Mouse (Mus musculus) midbrain, postnatal 0 days (tissue): ENCODE data around the gene Dapk1. TPM values are rescaled to one million over a fixed set of nuclear protein-coding genes. Genes with fewer than 3 reads are reported as not detected.

Experiments
- ATAC-seq: fragments of 200-750 bp; cut with Nextera tagmentation; 2 replicates; pipeline ENCODE4 v1.8.0; 2017; ENCODE audit warnings: moderate number of reproducible peaks, mild to moderate bottlenecking, moderate TSS enrichment, moderate library complexity; ENCODE audit not compliant: low FRiP score
- DNase-seq: peaks from one replicate; pipeline ENCODE4 v3.0.0-alpha.2; 2015; ENCODE audit warnings: low spot score
- H3K27ac ChIP-seq: fragments of 300-500 bp; sonication (generic); 2 replicates; pipeline ENCODE4 v1.5.1; 2014; ENCODE audit warnings: low read depth, mild to moderate bottlenecking, low read length, mixed read lengths
- H3K27me3 ChIP-seq: fragments of 300-500 bp; sonication (generic); 2 replicates; pipeline ENCODE4 v1.6.1; 2014; ENCODE audit warnings: low read length, control low read depth, mixed read lengths; ENCODE audit not compliant: insufficient read depth
- H3K36me3 ChIP-seq: fragments of 300-500 bp; sonication (generic); 2 replicates; pipeline ENCODE4 v1.6.1; 2014; ENCODE audit warnings: low read length, control low read depth, mixed read lengths; ENCODE audit not compliant: insufficient read depth
- H3K4me1 ChIP-seq: fragments of 300-500 bp; sonication (generic); 2 replicates; pipeline ENCODE4 v1.6.1; 2014; ENCODE audit warnings: mild to moderate bottlenecking, control low read depth, antibody characterized with exemption, low read length, mixed read lengths; ENCODE audit not compliant: insufficient read depth
- H3K4me2 ChIP-seq: fragments of 300-500 bp; sonication (generic); 2 replicates; pipeline ENCODE4 v1.6.1; 2014; ENCODE audit warnings: low read depth, mild to moderate bottlenecking, low read length, mixed read lengths; ENCODE audit not compliant: poor library complexity, severe bottlenecking
- H3K4me3 ChIP-seq: fragments of 300-500 bp; sonication (generic); 2 replicates; pipeline ENCODE4 v1.5.1; 2014; ENCODE audit warnings: low read depth, mild to moderate bottlenecking, low read length, moderate library complexity
- H3K9ac ChIP-seq: fragments of 300-500 bp; sonication (generic); replicated peaks from 2 replicates; pipeline ENCODE4 v1.6.1; 2014; ENCODE audit warnings: mild to moderate bottlenecking, low read length, moderate library complexity, mixed read lengths; ENCODE audit not compliant: poor library complexity, severe bottlenecking
- H3K9me3 ChIP-seq: fragments of 300-500 bp; sonication (generic); 2 replicates; pipeline ENCODE4 v1.6.1; 2016; ENCODE audit warnings: low read length, control low read depth
- CTCF ChIP-seq: IDR thresholded peaks from 2 replicates; pipeline ENCODE4 v1.5.1; 2016; ENCODE audit warnings: antibody characterized with exemption, mild to moderate bottlenecking
- WGBS: fragments of 180-500 bp; shearing (Covaris S2); extraction: QIAGEN DNeasy Blood & Tissue Kit; methylation state at CpG from one replicate; pipeline ENCODE4 v1.1.7; 2014; 5-methylcytosine and 5-hydroxymethylcytosine counted together
- polyA plus RNA-seq: library from polyadenylated mRNA; unstranded; fragments of >200 nt; fragmentation: Nextera tagmentation; extraction: Ambion mirVana; gene quantifications from 2 replicates; pipeline ENCODE4 v1.2.1, GENCODE M21; 2015
- total RNA-seq: library from RNA; depleted of rRNA; stranded (reverse); fragments of >200 nt; gene quantifications from 2 replicates; pipeline ENCODE4 v1.2.3, GENCODE M21; 2014; rRNA removed

The Dapk1 gene
- total RNA-seq (68.7 and 68.9 TPM in 2 replicates), polyA plus RNA-seq (27.6 and 28.3 TPM in 2 replicates)

DNA sequence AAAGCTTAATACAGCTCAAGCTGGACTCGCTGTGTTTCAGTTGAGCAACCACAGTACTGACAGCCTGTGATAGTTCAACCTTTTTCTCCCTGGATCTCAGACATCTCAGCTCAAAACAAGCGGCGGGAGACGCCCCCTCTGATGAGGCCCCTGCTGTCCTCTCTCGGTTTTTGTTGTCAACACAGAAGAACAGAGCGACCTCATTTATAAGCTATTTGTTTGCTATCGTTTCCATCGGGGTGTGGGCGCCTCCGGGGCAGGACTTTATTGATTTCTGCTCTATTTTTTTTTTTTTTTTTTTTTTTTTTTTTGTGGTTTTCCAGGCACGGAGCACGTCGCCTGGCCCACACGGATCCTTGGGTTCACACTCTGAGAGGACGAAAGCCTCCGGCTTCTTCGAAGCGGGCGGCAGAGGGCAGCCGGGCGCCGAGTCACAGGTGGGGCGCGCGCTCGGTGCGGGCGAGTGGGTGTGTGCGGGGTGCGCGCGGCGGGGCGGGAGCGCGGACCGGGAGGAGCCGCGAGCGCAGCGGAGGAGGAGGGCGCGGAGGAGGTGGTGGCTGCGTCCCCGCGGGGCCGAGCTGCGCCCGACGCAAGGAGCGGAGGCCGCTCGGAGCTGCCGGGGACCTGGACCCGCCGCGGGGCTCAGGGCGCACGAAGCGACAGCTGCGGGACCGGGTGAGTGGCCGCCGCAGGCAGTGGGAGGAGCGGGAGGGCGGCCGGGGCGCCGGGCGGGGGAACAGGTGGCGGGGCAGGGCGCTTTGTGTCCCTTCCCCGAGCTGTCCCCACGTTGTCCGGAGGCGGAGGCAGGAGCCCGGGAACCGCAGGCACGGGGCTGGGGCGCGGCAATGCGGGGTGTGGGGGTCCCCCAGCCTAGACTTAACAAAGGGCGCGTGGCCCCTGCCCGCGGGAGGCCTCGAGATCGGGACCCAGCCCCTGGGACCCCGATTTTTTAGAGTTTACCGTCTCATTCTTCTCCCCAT lies at the start of gene Dapk1:
Dapk1 (plus strand) TSS at position 512 of the 980 bp plus-strand sequence.
- 2% methylated on average over 57 of the region's 90 CpGs for WGBS
- peak; percentile 67 for TF ChIP-seq CTCF
- peak; percentile 86 for ATAC-seq

GRCm38 (mm10) chr13:60553326-60553725 lies 48.4 kb upstream of the Dapk1 start:
- 74% methylated on average over 3 of the region's 3 CpGs for WGBS
- Histone ChIP-seq H3K4me3 (no peak overlapping the region), H3K36me3 (no peaks in the 10 kb centered on the region)

More for the DNA sequence above, at the start of gene Dapk1:
- Histone ChIP-seq H3K27ac (peak within 1 kb of the TSS; percentile 96), H3K4me3 (peak within 1 kb of the TSS; percentile 93), H3K9me3 (no peaks in the 10 kb centered on the region), H3K9ac (peak within 1 kb of the TSS; percentile 95), H3K4me1 (peaks cover 4% of the 10 kb centered on the region), H3K36me3 (peaks cover 3% of the 10 kb centered on the region; the same call in 1 of the 2 replicates), H3K4me2 (peak within 1 kb of the TSS; percentile 49), H3K27me3 (no peaks in the 10 kb centered on the region)
- DNase-seq = peak; percentile 91

DNA sequence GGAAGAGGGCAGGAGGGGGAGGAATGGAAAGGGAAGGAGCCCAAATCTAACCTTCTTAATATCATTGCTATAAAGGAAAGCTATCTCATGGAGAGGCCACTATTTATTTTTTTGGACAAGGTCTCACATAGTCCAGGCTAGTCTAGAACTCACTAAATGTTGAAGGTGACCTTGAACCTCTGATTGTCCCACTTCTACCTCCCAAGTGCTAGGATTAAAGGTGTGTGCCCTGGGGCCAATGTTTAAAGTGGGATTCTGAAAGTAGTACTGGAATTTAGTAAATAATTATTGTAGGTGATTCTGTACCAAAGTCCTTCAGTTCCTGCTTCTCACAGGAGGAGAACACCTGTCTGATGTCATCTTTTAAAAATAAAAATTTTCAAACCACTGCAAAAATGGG lies 45.3 kb upstream of the Dapk1 start:
- H3K27me3 ChIP-seq = no peaks in the 10 kb centered on the region
- no peaks in the 10 kb centered on the region for H3K9me3 ChIP-seq
- no peak for TF ChIP-seq CTCF
- H3K27ac ChIP-seq = no peak overlapping the region
- H3K4me1 ChIP-seq = no peaks in the 10 kb centered on the region
- no peak for DNase-seq
- no peak for ATAC-seq
- no peaks in the 10 kb centered on the region for H3K36me3 ChIP-seq
- no peak overlapping the region for H3K9ac ChIP-seq
- H3K4me3 ChIP-seq = no peak overlapping the region
- no peak overlapping the region for H3K4me2 ChIP-seq

More at GRCm38 (mm10) chr13:60553326-60553725, 48.4 kb upstream of the Dapk1 start:
- DNase-seq (no peak), ATAC-seq (no peak)
- no peaks in the 10 kb centered on the region for H3K27me3 ChIP-seq
- no peak overlapping the region for H3K27ac ChIP-seq
- H3K4me1 ChIP-seq = no peaks in the 10 kb centered on the region
- no peak overlapping the region for H3K9ac ChIP-seq
- no peaks in the 10 kb centered on the region for H3K9me3 ChIP-seq
- H3K4me2 ChIP-seq = no peak overlapping the region
- no peak for TF ChIP-seq CTCF

- DNase-seq = no peak
- H3K4me1 ChIP-seq = no peaks in the 10 kb centered on the region
Observed at GRCm38 (mm10) chr13:60556911-60557310, 44.8 kb upstream of the Dapk1 start.

DNA sequence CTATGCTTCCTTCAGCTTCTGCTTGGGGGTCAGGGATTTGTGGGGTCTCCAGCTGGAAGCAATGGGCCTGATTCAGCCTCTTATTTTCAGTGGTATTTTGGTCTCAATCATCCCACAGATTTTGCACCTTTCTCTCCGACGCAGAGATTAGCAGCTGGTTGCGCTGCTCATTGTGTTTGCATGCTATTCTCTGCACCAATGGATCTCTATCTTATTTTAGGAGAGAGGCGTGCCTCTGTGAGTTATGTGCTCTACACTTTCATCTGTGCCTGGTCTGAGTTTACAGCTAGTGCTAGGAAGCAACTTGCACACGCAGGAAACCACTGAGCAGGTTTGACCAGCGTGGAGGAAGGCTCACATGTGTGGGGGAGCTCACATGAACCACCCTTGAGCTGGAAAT lies 37.4 kb upstream of the Dapk1 start:
- TF ChIP-seq CTCF = no peak
- no peak for ATAC-seq

More at GRCm38 (mm10) chr13:60556911-60557310, 44.8 kb upstream of the Dapk1 start:
- H3K4me3 ChIP-seq = no peak overlapping the region
- no peaks in the 10 kb centered on the region for H3K36me3 ChIP-seq
- no peaks in the 10 kb centered on the region for H3K27me3 ChIP-seq
- TF ChIP-seq CTCF = no peak
- H3K9ac ChIP-seq = no peak overlapping the region
- ATAC-seq = no peak
- no peaks in the 10 kb centered on the region for H3K9me3 ChIP-seq
- H3K4me2 ChIP-seq = no peak overlapping the region
- no peak overlapping the region for H3K27ac ChIP-seq

GRCm38 (mm10) chr13:60568934-60569548 lies 32.7 kb upstream of the Dapk1 start:
- Histone ChIP-seq H3K4me1 (no peaks in the 10 kb centered on the region), H3K27ac (no peak overlapping the region), H3K9ac (no peak overlapping the region), H3K27me3 (no peaks in the 10 kb centered on the region), H3K9me3 (no peaks in the 10 kb centered on the region), H3K36me3 (no peaks in the 10 kb centered on the region), H3K4me3 (no peak overlapping the region), H3K4me2 (no peak overlapping the region)
- DNase-seq = no peak
- WGBS = 92% methylated on average over 1 of the region's 1 CpGs
- no peak for ATAC-seq
- no peak for TF ChIP-seq CTCF

More for the DNA sequence above, 37.4 kb upstream of the Dapk1 start:
- Histone ChIP-seq H3K9me3 (no peaks in the 10 kb centered on the region), H3K27ac (no peak overlapping the region), H3K4me2 (no peak overlapping the region), H3K9ac (no peak overlapping the region), H3K36me3 (no peaks in the 10 kb centered on the region), H3K27me3 (no peaks in the 10 kb centered on the region), H3K4me1 (no peaks in the 10 kb centered on the region), H3K4me3 (no peak overlapping the region)
- 78% methylated on average over 6 of the region's 6 CpGs for WGBS
- no peak for DNase-seq
